Mouse (Mus musculus): ENCODE measurements around the gene Atcay. TPM values are rescaled to one million over a fixed set of nuclear protein-coding genes. Genes with fewer than 3 reads are reported as not detected.

Gene Atcay
- polyA plus RNA-seq (2012; rRNA removed; ENCODE audit: low replicate concordance), result 0.98 and 1.3 TPM in 2 replicates

DNA sequence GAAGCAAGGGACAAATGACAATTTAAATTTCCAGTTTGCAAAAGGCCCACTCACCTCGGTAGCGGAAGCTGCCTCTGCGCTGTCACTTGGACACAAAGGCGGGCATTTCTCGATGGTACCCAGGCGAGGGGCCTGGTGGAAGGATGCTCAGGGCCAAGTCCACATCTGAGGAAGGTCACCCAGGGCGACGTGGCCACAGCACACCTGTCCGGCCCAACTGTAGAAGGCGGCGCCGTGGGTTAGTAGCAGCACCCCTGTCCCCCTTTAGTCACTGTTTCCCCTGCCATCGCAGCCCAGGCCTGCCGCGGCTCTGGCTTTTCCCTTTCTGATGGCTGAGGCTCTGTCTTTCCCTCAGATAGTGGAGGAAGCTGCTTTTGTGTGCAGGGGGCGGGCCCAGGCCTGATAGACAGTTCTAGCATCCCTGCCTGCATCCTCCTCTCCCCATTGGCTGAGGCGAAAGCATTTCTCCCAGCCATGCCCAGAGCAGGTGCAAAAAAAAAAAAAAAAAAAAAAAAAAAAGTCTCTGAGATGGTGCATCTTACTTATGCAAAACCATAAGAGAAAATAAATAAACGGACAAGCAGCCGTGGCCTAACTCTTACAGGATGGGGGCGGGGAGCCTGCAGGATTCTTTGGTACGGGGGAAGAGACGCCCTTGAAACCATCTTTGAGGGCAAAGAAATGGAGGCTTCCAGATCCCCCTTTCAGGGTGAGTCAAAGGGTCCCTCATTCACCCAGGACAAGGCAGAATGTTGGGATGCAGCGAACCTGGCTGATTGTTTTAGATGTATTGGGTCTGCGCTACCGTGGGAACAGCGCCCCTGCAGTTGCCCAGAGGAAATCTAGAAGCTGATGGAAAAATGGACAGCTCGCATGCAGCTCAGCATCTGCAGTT, at the start of gene Atcay:
Gene Atcay (minus strand): TSS at position 396 of the 895 bp plus-strand sequence.

DNA sequence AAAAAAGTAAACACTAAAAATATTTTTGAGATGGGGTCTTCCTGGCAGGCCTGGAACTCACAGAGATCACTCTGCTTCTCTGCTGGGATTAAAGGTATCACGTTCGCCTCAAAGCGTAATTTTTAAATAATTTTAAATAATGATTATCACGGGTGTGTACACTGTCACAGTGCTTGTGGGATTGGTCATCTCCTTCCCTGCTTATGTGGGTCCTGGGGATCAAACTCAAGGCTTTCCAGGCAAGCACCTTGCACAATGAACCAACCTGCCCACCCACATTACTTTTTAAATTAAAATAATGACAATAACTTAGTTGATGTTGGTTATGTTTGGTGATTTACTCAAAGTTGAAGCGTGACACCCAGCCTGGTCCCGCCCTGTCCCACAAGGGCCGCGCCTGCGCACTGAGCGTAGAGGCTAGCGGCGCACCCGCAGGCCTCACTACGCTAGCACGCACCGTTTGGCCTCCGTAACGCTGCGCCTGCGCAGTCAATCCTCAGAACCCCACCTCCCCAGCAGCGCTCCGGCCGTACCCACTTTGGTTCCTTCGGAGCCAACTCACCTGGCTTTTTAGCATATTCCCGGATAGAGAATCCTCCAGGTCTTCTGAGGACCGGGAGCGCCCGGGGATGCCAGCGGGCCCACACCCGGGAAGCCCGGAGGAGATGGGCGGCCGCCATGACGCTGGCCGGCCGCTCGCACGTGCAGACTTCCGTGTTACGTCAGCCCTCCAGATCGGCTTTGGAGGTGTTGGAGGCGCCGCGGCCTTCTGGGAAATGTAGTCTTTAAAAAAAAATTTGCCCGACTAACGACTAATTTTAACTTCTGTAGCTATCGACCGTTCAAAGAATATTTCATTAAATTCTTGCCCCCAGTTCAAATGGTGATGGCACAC, 35.8 kb upstream of the Atcay start, which contains the start of the genes Mrpl54 and Apba3:
Gene Mrpl54 (minus strand): TSS at position 724 of the 895 bp plus-strand sequence.
Gene Apba3 (plus strand): TSS at position 750 of the 895 bp plus-strand sequence.

DNA sequence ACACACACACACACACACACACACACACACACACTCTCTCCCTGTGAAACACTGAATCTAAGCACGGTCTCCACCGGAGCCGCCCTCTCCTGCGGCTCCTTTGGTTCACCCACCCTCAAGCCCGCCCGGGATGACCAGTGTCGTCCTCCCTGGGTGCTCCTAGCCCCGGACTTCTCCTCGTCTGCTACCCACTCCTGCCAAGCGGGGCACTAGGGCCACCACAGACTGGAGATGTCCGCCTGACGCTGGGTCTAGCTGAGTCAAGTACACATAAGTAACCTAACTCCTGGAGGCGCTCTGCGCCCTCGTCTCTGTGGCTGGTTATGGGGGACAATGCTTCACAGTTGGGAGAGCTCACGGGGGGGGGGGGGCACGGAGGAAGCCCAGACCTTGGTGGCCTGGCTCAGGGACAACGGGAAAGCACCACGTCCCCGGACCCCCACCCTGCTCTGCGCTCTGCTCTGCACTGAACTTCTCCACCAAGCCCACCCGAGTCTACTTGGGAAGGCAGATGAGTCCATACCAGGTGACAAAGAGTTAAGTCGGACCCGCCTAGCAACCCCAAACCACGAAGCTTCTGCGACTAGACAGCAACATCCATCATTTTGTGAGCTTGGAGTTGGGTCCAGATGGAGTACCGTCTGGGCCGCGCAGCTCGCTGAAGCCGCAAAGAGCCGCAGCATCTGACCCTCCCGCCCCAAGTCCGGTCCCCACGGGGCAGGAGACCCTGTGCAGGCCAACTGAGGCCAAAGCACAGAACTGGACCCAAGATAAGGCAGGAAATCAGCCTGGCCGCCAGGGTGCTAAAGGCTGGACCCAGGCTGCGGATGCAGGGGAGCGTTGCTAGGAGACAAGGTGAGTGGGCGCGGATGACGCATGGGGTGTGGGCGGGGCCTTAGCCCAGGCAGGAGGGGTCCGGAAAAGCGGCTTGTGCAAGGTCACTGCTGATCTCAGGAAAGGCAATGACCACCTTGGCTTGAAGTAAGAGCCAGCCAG, 22.1 kb upstream of the Atcay start, which contains the start of gene Matk:
Gene Matk (plus strand): TSS at position 512 of the 996 bp plus-strand sequence.

DNA sequence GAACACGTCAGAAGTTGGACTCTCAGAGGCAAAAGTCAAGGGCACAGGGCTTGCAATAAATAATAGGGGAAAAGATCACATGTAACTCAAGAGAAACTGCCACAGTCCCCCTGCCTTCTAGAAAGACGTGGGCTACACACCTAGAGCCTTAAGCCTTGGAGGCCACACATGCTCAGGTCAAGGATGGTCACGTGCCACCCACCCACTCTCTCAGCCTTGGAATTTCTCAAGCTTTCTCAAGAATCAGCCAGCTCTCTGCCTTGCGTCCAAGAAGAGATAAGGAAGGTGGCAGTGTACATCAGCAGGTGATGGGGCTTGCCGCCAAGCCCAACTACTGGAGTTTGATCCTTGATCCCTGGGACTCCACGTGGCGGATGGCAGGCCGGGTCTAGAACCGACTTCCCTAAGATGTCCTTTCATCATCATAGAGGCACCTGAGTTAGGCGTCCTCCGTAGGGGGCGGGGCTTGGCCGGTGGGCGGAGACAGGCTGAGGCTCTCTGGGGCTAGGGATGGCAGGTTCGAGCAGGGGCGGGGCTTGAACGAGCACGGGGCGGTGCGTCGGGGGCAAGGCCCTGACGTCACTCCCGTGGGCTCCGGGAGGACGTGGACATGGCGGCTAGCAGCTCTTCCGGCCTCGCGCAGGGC, 2.1 kb upstream of the Atcay start, which contains the start of gene Zfr2:
Gene Zfr2 (plus strand): TSS at position 576 of the 646 bp plus-strand sequence.

DNA sequence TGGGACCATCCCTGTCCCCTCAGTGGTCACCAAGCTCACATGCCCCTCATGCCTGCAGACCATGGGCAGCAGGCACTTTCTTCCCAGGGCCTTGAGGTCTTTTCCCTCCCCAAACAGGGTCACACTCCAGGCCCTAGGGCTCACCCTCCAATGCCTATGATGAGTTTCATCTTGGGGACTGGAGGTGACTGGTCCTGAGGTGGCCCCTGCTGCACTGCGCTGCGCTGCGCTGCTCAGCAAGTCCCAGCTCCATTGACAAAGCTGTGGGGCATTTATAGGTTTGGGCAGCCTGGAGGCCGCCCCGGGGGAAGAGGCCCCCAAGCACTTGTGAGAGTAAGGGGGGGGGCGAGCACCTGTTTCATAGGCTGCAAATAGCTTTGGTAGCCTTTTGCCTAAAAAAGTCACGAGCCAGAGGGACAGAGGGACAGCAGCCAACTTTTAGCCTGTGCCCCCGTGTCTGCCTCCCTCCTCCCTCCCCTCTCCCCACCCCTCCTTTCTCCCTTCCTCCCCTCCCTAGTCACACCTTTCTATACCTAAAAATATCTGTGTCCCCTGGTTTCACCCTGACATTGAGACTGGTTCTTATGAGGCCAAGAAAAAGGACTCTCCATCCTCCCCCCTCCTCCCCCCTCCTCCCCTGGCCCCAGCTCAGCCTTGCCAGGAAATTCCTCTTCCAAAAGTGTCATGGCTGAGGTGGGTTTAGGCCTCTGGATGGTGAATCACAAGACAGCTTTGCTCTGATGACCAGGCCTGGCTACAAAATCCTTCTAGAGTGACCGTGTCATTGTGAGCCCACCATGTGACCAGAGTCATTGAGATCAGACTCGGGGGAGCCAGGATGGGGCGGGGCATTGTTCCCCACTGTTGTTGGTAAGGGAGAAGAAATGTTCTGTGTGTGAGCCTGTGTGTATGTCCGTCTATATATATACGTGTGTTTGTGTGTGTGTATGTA, 28.6 kb downstream of the Atcay start, which contains the start of gene Nmrk2:
Gene Nmrk2 (minus strand): TSS at position 245 of the 952 bp plus-strand sequence.

DNA sequence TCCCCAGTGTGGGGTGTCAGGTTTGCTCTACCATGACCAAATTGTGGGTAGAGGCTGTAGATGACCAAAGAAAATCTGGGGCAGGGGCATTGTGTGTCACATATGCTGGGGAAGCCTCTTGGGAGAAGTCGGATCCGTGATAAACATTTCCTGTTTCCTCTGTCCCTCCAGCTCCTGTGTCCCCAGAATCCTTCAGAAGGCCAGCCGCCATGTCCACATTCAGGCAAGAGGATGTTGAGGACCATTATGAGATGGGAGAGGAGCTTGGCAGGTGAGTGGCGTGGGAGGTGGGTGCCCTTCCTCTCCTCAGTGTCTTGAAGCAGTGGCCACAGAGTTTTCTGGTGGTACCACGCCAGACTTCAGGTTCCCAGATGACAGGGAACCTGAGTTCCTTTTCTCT, 46.8 kb downstream of the Atcay start, which contains the start of gene 4930442H23Rik:
Gene 4930442H23Rik (minus strand): TSS at position 45 of the 400 bp plus-strand sequence.

DNA sequence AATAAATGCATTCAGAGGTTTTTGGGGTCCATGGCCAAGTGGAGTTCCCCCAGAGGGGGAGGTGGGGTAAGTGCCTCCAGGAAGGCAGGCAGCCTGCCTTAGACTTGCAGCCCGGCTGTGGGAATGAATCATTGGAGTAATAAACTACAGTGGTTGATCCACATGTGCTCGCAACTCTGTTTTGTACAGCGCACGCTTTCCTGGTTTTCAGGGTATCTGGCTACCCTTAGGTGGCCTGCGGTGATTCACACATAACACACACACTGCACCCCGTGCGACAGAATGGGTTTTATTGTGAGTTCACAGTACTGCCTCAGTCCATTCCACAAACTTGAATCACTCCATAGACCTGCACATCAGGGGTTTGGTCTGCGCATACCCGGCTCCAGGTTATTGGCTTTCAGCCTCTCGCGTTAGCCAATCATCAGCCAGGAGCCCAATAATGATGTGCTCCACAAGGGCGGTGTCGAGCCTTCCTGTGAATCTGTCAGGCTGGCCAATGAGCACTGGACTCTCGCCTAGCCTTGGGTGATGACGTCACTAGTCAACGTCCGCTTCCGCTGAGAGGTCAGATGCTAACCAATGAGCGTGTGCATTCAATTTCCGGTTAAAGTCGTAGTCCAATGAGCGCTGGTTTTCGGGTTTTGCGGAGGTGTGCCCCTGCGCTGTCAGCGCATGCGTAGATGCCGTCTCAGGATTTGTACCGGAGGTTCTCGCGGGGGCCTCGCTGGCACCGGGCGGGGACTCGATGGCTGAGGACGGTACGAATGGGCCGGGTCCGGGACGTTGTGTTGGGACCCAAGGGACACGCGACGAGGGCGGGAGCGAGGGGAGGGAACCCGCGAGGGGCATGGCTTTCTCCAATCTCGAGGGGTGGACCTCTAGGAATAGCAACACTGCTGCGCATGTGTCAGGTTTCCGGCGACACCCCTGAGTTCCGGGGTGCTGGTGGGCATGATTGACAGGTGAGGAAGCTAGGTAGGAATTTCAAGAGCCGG, 48.0 kb downstream of the Atcay start, which contains the start of gene Dapk3:
Gene Dapk3 (plus strand): TSS at position 670 of the 998 bp plus-strand sequence.

DNA sequence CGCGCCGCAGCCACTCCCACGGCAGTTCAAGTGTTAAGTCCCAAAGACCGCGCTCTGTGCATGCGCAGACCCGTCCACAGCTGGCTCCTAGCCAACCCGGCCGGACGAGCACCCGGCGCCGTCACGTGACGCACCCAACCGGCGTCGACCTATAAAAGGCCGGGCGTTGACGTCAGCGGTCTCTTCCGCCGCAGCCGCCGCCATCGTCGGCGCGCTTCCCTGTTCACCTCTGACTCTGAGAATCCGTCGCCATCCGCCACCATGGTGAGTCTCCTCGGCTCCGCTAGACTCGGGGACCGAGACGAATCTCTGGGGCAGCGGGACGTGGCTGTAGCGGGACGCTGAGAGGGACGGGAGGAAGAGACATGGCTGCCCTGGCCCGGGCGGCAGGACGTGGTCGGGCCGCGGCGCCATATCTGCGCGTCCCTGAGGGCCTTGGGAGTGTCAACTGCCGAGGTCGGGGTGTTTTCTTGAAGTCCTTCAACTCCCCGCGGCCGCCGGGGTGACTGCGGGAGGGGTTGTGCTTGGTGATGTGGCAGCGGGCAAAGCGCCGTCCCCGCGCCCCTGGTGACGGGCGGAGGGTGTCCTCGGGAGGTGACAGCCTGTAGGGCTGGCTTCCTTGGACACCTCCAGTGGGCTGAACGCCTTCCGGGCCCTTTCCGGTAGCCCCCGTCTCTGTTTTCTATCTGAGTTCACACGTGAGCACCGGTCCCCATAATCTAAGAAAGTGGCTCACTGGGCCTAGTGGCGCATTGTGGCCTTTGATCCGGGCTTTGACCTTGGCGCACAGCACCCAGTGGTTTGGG, 54.0 kb downstream of the Atcay start, which contains the start of gene Eef2:
Gene Eef2 (plus strand): TSS at position 166 of the 806 bp plus-strand sequence.

DNA sequence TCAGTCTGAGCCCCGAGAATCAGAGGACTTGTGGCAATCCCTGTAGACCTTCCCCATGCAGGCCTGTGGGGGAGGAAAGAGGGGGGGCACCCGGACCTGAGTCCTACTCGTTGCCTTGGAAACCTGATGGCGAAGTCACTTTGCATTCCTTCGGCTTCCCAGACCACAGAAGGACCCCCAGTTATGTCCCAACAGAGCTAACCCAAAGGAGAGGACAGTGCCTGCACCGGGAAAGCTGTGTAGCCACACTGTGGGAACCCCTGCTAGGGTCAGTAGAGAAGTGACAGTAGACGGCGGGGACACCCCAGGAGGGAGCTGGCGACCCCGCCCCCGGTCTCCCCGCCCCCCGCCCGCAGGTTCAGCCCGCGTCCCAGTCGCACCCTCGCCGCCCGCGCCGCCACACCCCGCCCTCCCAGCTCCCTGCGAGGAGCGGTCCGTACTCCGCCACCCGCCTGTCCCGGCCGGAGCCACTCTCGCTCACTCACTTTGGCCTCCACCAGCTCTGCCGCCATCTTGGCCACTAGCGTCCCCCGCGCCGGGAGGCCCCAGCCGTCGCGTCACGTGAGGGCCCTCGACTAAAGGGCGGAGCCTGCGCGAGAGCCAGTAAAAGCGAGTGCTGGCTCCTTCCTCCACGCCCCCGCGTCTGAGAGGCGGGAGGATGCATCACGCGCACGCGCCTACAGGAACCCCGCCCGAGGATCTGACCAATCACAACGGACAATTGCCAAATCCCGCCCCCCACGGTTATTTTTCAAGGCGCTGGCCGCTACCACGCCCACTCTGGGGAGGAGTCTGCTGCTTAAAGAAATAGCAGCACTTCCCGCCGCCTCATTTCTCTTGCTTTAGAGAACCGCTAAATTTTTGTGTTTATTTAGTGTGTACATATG, 63.2 kb downstream of the Atcay start, which contains the start of gene Pias4:
Gene Pias4 (minus strand): TSS at position 724 of the 887 bp plus-strand sequence.

Other genes with a start within 250 kb of the Atcay start
- gene Gng7, start 215.9 kb downstream of the Atcay start, polyA plus RNA-seq (2012; rRNA removed; ENCODE audit: low replicate concordance), result 6.4 and 7.3 TPM in 2 replicates
- 0.09 and 0.27 TPM in 2 replicates for gene Diras1, start 205.2 kb downstream of the Atcay start, polyA plus RNA-seq (2012; rRNA removed; ENCODE audit: low replicate concordance)
- 36.6 and 42.0 TPM in 2 replicates for gene Slc39a3, start 193.4 kb downstream of the Atcay start, polyA plus RNA-seq (2012; rRNA removed; ENCODE audit: low replicate concordance)
- gene Sgta, start 170.7 kb downstream of the Atcay start, polyA plus RNA-seq (2012; rRNA removed; ENCODE audit: low replicate concordance), result 313 and 371 TPM in 2 replicates
- 30.9 and 38.7 TPM in 2 replicates for gene Thop1, start 160.8 kb downstream of the Atcay start, polyA plus RNA-seq (2012; rRNA removed; ENCODE audit: low replicate concordance)
- 2.5 TPM in 2 replicates for gene Creb3l3, start 132.0 kb downstream of the Atcay start, polyA plus RNA-seq (2012; rRNA removed; ENCODE audit: low replicate concordance)
- gene Map2k2, start 124.9 kb downstream of the Atcay start, polyA plus RNA-seq (2012; rRNA removed; ENCODE audit: low replicate concordance), result 152 and 291 TPM in 2 replicates
- gene Zbtb7a, start 95.6 kb downstream of the Atcay start, polyA plus RNA-seq (2012; rRNA removed; ENCODE audit: low replicate concordance), result 45.5 and 121 TPM in 2 replicates
- 36.6 and 47.6 TPM in 2 replicates for gene Pias4, start 62.9 kb downstream of the Atcay start, polyA plus RNA-seq (2012; rRNA removed; ENCODE audit: low replicate concordance)
- 1,357 and 1,920 TPM in 2 replicates for gene Eef2, start 54.2 kb downstream of the Atcay start, polyA plus RNA-seq (2012; rRNA removed; ENCODE audit: low replicate concordance)
- gene Dapk3, start 47.8 kb downstream of the Atcay start, polyA plus RNA-seq (2012; rRNA removed; ENCODE audit: low replicate concordance), result 41.3 and 86.2 TPM in 2 replicates
- not detected in 2 replicates for gene 4930442H23Rik, start 47.0 kb downstream of the Atcay start, polyA plus RNA-seq (2012; rRNA removed; ENCODE audit: low replicate concordance)
- gene Nmrk2, start 28.8 kb downstream of the Atcay start, polyA plus RNA-seq (2012; rRNA removed; ENCODE audit: low replicate concordance), result 3.4 TPM in 1 of 2 replicates, not detected in the other
- gene Zfr2, start 2.3 kb upstream of the Atcay start, polyA plus RNA-seq (2012; rRNA removed; ENCODE audit: low replicate concordance), result 12.8 and 21.1 TPM in 2 replicates
- 6.9 and 12.2 TPM in 2 replicates for gene Matk, start 22.1 kb upstream of the Atcay start, polyA plus RNA-seq (2012; rRNA removed; ENCODE audit: low replicate concordance)
- gene Mrpl54, start 36.1 kb upstream of the Atcay start, polyA plus RNA-seq (2012; rRNA removed; ENCODE audit: low replicate concordance), result 46.1 and 120 TPM in 2 replicates
- gene Apba3, start 36.1 kb upstream of the Atcay start, polyA plus RNA-seq (2012; rRNA removed; ENCODE audit: low replicate concordance), result 145 and 166 TPM in 2 replicates
- 12.5 and 27.1 TPM in 2 replicates for gene Tjp3, start 60.7 kb upstream of the Atcay start, polyA plus RNA-seq (2012; rRNA removed; ENCODE audit: low replicate concordance)
- gene Pip5k1c, start 62.1 kb upstream of the Atcay start, polyA plus RNA-seq (2012; rRNA removed; ENCODE audit: low replicate concordance), result 84.9 and 118 TPM in 2 replicates
- gene Cactin, start 90.3 kb upstream of the Atcay start, polyA plus RNA-seq (2012; rRNA removed; ENCODE audit: low replicate concordance), result 19.2 and 33.9 TPM in 2 replicates
- gene Tbxa2r, start 97.9 kb upstream of the Atcay start, polyA plus RNA-seq (2012; rRNA removed; ENCODE audit: low replicate concordance), result 14.6 and 42.3 TPM in 2 replicates
- gene Gipc3, start 112.4 kb upstream of the Atcay start, polyA plus RNA-seq (2012; rRNA removed; ENCODE audit: low replicate concordance), result 1.7 and 2.7 TPM in 2 replicates
- gene Hmg20b, start 119.6 kb upstream of the Atcay start, polyA plus RNA-seq (2012; rRNA removed; ENCODE audit: low replicate concordance), result 70.7 and 162 TPM in 2 replicates
- 37.3 and 90.2 TPM in 2 replicates for gene Mfsd12, start 126.7 kb upstream of the Atcay start, polyA plus RNA-seq (2012; rRNA removed; ENCODE audit: low replicate concordance)
- 2.6 and 5.7 TPM in 2 replicates for gene 4930404N11Rik, start 135.0 kb upstream of the Atcay start, polyA plus RNA-seq (2012; rRNA removed; ENCODE audit: low replicate concordance)
- 84.0 and 94.3 TPM in 2 replicates for gene Fzr1, start 147.7 kb upstream of the Atcay start, polyA plus RNA-seq (2012; rRNA removed; ENCODE audit: low replicate concordance)
- 66.9 and 127 TPM in 2 replicates for gene Dohh, start 153.6 kb upstream of the Atcay start, polyA plus RNA-seq (2012; rRNA removed; ENCODE audit: low replicate concordance)
- gene Gm48551, start 153.6 kb upstream of the Atcay start, polyA plus RNA-seq (2012; rRNA removed; ENCODE audit: low replicate concordance), result 3.2 and 4.8 TPM in 2 replicates
- gene Gm48552, start 158.2 kb upstream of the Atcay start, polyA plus RNA-seq (2012; rRNA removed; ENCODE audit: low replicate concordance), result 2.1 and 6.3 TPM in 2 replicates
- gene Smim24, start 162.2 kb upstream of the Atcay start, polyA plus RNA-seq (2012; rRNA removed; ENCODE audit: low replicate concordance), result 10.4 and 14.3 TPM in 2 replicates
- gene Nfic, start 224.8 kb upstream of the Atcay start, polyA plus RNA-seq (2012; rRNA removed; ENCODE audit: low replicate concordance), result 88.5 and 97.0 TPM in 2 replicates